Mouse (Mus musculus) cortical plate, adult 2 months (tissue): ENCODE results near the gene Fgf15.

Experiments used
- CTCF ChIP-seq: fragments of 200-500 bp; IDR thresholded peaks from 2 replicates; pipeline ENCODE4 v1.5.1; 2011; ENCODE audit warnings: mild to moderate bottlenecking, control low read depth, low read length; ENCODE audit not compliant: insufficient read depth; ENCODE audit errors: extremely low read depth
- POLR2A ChIP-seq: fragments of 200-500 bp; IDR thresholded peaks from 2 replicates; pipeline ENCODE4 v1.6.1; 2011; ENCODE audit warnings: mild to moderate bottlenecking, low read length, control low read depth; ENCODE audit not compliant: insufficient read depth; ENCODE audit errors: extremely low read depth

GRCm38 (mm10) chr7:144941242-144941831 lies 45.0 kb downstream of the Fgf15 start:
- TF ChIP-seq CTCF (no peak), POLR2A (no peak)
